Mouse (Mus musculus) liver, postnatal 0 days (tissue): ENCODE data around the gene Slc35e4. TPM values are rescaled to one million over a fixed set of nuclear protein-coding genes. Genes with fewer than 3 reads are reported as not detected.
A peak's percentile ranks its signal among the peaks of the same experiment; 100 is the strongest.

ENCODE experiments used
- ATAC-seq: fragments of 200-750 bp; cut with Nextera tagmentation; 2 replicates; pipeline ENCODE4 v1.8.0; 2017; ENCODE audit warnings: mild to moderate bottlenecking, moderate library complexity
- DNase-seq: peaks from one replicate; pipeline ENCODE4 v3.0.0-alpha.2; 2016
- H3K27ac ChIP-seq: fragments of 300-500 bp; sonication (generic); 2 replicates; pipeline ENCODE4 v1.5.1; 2014; ENCODE audit warnings: antibody characterized with exemption, moderate library complexity, mild to moderate bottlenecking, low read depth
- H3K27me3 ChIP-seq: fragments of 300-500 bp; sonication (generic); 2 replicates; pipeline ENCODE4 v1.6.1; 2014; ENCODE audit warnings: low read length, control low read depth, mixed read lengths; ENCODE audit not compliant: insufficient read depth
- H3K36me3 ChIP-seq: fragments of 300-500 bp; sonication (generic); replicated peaks from 2 replicates; pipeline ENCODE4 v1.6.1; 2014; ENCODE audit warnings: mild to moderate bottlenecking, control low read depth, low read length, moderate library complexity, mixed read lengths; ENCODE audit not compliant: insufficient read depth
- H3K4me1 ChIP-seq: fragments of 300-500 bp; sonication (generic); 2 replicates; pipeline ENCODE4 v1.6.1; 2014; ENCODE audit warnings: antibody characterized with exemption, mild to moderate bottlenecking, control low read depth; ENCODE audit not compliant: insufficient read depth
- H3K4me2 ChIP-seq: fragments of 300-500 bp; sonication (generic); 2 replicates; pipeline ENCODE4 v1.6.1; 2014; ENCODE audit warnings: low read depth, mild to moderate bottlenecking, low read length, moderate library complexity, mixed read lengths
- H3K4me3 ChIP-seq: fragments of 300-500 bp; sonication (generic); 2 replicates; pipeline ENCODE4 v1.5.1; 2014; ENCODE audit warnings: low read depth, low read length
- H3K9ac ChIP-seq: fragments of 300-500 bp; sonication (generic); replicated peaks from 2 replicates; pipeline ENCODE4 v1.6.1; 2014; ENCODE audit warnings: mild to moderate bottlenecking, moderate library complexity
- H3K9me3 ChIP-seq: fragments of 300-500 bp; sonication (generic); 2 replicates; pipeline ENCODE4 v1.6.1; 2016; ENCODE audit warnings: mild to moderate bottlenecking, control low read depth, low read length, mixed read lengths
- CTCF ChIP-seq: sonication (generic); IDR thresholded peaks from 2 replicates; pipeline ENCODE4 v1.5.1; 2016; ENCODE audit warnings: antibody characterized with exemption, low read depth
- EP300 ChIP-seq: IDR thresholded peaks from 2 replicates; pipeline ENCODE4 v1.6.1; 2016; ENCODE audit warnings: antibody characterized with exemption, low read depth, mild to moderate bottlenecking
- WGBS: fragments of 180-500 bp; shearing (Covaris S2); extraction: QIAGEN DNeasy Blood & Tissue Kit; methylation state at CpG from one replicate; pipeline ENCODE4 v1.1.7; 2014; ENCODE audit not compliant: insufficient replicate concordance; 5-methylcytosine and 5-hydroxymethylcytosine counted together
- polyA plus RNA-seq: library from polyadenylated mRNA; unstranded; fragments of >200 nt; fragmentation: Nextera tagmentation; extraction: Ambion mirVana; gene quantifications from 2 replicates; pipeline ENCODE4 v1.2.1, GENCODE M21; 2015

Slc35e4 gene
- polyA plus RNA-seq, 1 experiment from 2014 or later: 0.46 TPM

GRCm38 (mm10) chr11:3862661-3863453 lies 51.6 kb downstream of the Slc35e4 start:
- ATAC-seq (no peak), DNase-seq (no peak)
- Histone ChIP-seq H3K4me1 (peaks cover 11% of the 10 kb centered on the region), H3K9ac (no peak overlapping the region), H3K27ac (no peak overlapping the region), H3K36me3 (no peaks in the 10 kb centered on the region), H3K9me3 (no peaks in the 10 kb centered on the region), H3K4me2 (peak overlapping the region; percentile 67), H3K27me3 (peaks cover 9% of the 10 kb centered on the region; the same call in 1 of the 2 replicates), H3K4me3 (peak overlapping the region; percentile 30; the same call in 1 of the 2 replicates)
- WGBS: 65% methylated on average over 19 of the region's 19 CpGs
- TF ChIP-seq EP300: no peak
- no peak for TF ChIP-seq CTCF

DNA sequence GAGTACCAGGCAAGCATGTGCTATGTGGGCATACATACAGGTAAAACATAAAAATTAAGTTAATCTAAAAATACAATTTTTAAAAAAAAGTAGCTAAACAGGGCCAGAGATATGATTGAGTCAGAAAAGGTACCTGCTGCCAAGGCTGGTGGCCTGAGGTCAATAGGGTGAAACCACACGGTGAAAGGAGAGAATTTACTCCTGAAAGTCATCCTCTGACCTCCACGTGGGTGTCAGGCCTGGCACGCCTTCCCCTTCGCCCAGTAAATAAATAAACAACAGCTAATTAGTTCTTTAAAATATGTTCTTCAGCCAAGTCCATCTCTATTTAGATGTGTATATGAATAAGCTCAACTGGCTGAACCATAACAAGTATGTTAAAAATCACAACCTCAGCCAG lies 54.1 kb downstream of the Slc35e4 start:
- TF ChIP-seq CTCF (no peak), EP300 (no peak)
- H3K36me3 ChIP-seq: no peaks in the 10 kb centered on the region
- no peak overlapping the region for H3K27ac ChIP-seq
- no peak for ATAC-seq
- H3K9ac ChIP-seq: no peak overlapping the region
- H3K27me3 ChIP-seq: peaks cover 9% of the 10 kb centered on the region; the same call in 1 of the 2 replicates
- no peak overlapping the region for H3K4me2 ChIP-seq
- WGBS: 63% methylated on average over 4 of the region's 4 CpGs
- no peak for DNase-seq
- H3K9me3 ChIP-seq: no peaks in the 10 kb centered on the region
- H3K4me1 ChIP-seq: peaks cover 11% of the 10 kb centered on the region
- H3K4me3 ChIP-seq: no peak overlapping the region

DNA sequence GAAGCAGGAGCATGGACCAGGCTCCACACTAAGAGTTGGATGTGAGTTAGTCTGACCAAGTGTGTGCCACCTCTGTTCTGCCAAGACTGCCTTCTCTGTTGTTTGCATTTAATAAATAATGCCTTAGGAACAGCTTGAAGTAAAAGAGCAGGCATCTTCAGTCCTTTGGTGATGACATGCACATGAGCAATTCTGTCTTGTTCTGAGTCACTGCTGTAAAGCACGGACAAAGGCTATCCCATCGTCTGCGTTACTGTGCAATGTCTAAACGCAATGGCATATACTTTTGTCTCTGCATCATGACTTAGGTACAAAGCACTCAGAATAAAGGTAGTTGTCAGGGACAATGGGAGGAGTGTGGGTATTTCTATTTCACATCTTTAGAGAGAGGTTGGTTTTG lies 54.7 kb downstream of the Slc35e4 start:
- Histone ChIP-seq H3K36me3 (no peaks in the 10 kb centered on the region), H3K27ac (no peak overlapping the region), H3K4me1 (peaks cover 11% of the 10 kb centered on the region), H3K9ac (no peak overlapping the region), H3K4me3 (no peak overlapping the region), H3K9me3 (no peaks in the 10 kb centered on the region), H3K27me3 (peaks cover 9% of the 10 kb centered on the region; the same call in 1 of the 2 replicates), H3K4me2 (no peak overlapping the region)
- TF ChIP-seq EP300: no peak
- TF ChIP-seq CTCF: no peak
- DNase-seq (no peak), ATAC-seq (no peak)
- WGBS: 87% methylated on average over 4 of the region's 4 CpGs

- peaks cover 7% of the 10 kb centered on the region; the same call in 1 of the 2 replicates for H3K27me3 ChIP-seq
- DNase-seq: no peak
- 73% methylated on average over 5 of the region's 5 CpGs for WGBS
- H3K36me3 ChIP-seq: no peaks in the 10 kb centered on the region
- ATAC-seq: no peak
- H3K9me3 ChIP-seq: no peaks in the 10 kb centered on the region
- no peaks in the 10 kb centered on the region for H3K4me1 ChIP-seq
- H3K27ac ChIP-seq: no peak overlapping the region
- TF ChIP-seq CTCF: no peak
- no peak overlapping the region for H3K4me2 ChIP-seq
- no peak overlapping the region for H3K4me3 ChIP-seq
- no peak overlapping the region for H3K9ac ChIP-seq
Measured at GRCm38 (mm10) chr11:3857902-3858301, 56.6 kb downstream of the Slc35e4 start.

Other genes with a start within 250 kb of the Slc35e4 start
- 0.07 TPM in 1 of 2 replicates, not detected in the other for gene Osbp2, start 50.8 kb downstream of the Slc35e4 start, polyA plus RNA-seq
- gene 4921536K21Rik, start 19.6 kb downstream of the Slc35e4 start, polyA plus RNA-seq: not detected in 2 replicates
- gene Dusp18, start 19.4 kb downstream of the Slc35e4 start, polyA plus RNA-seq: 0.19 and 0.27 TPM in 2 replicates
- gene Tcn2, start 17.5 kb upstream of the Slc35e4 start, polyA plus RNA-seq: 55.5 and 61.3 TPM in 2 replicates
- gene Pes1, start 49.3 kb upstream of the Slc35e4 start, polyA plus RNA-seq: 24.3 and 26.5 TPM in 2 replicates
- gene 4930556J24Rik, start 62.1 kb upstream of the Slc35e4 start, polyA plus RNA-seq: not detected in 2 replicates
- gene Gal3st1, start 69.0 kb upstream of the Slc35e4 start, polyA plus RNA-seq: 7.5 and 8.5 TPM in 2 replicates
- 10.9 and 12.1 TPM in 2 replicates for gene Sec14l4, start 116.8 kb upstream of the Slc35e4 start, polyA plus RNA-seq
- 0.11 TPM in 1 of 2 replicates, not detected in the other for gene Sec14l3, start 150.2 kb upstream of the Slc35e4 start, polyA plus RNA-seq
- gene Mtfp1, start 180.8 kb upstream of the Slc35e4 start, polyA plus RNA-seq: 17.7 and 21.1 TPM in 2 replicates
- gene Sec14l2, start 208.8 kb upstream of the Slc35e4 start, polyA plus RNA-seq: 48.0 and 54.2 TPM in 2 replicates
- gene Rnf215, start 220.5 kb upstream of the Slc35e4 start, polyA plus RNA-seq: 6.4 and 6.8 TPM in 2 replicates
- gene Ccdc157, start 245.6 kb upstream of the Slc35e4 start, polyA plus RNA-seq: 0.36 and 0.52 TPM in 2 replicates
- 8.5 and 8.8 TPM in 2 replicates for gene Sf3a1, start 245.7 kb upstream of the Slc35e4 start, polyA plus RNA-seq